Mouse (Mus musculus) monocyte, adult 5-6 weeks (primary cell): ENCODE measurements around the gene Top1. TPM values are rescaled to one million over a fixed set of nuclear protein-coding genes. Genes with fewer than 3 reads are reported as not detected.

Source experiments
- ATAC-seq: fragments of 153-309, 156-312 bp; replicated peaks from 2 replicates; pipeline ENCODE4 v1.8.0; 2017; ENCODE audit warnings: mild to moderate bottlenecking; ENCODE audit not compliant: low TSS enrichment, insufficient number of reproducible peaks, severe bottlenecking, poor library complexity, low FRiP score
- total RNA-seq: library from RNA; stranded (forward); fragments of 200-1000, 200-491, 200-594 nt; gene quantifications from 3 replicates; pipeline ENCODE4 v1.2.3, GENCODE M21; 2017

Top1 gene
- 127 to 181 TPM (median 138 TPM) in 3 replicates for total RNA-seq

GRCm38 (mm10) chr2:160645614-160646137 lies at the start of gene Top1:
Top1 (plus strand) TSS chr2:160645888.
- ATAC-seq = peak; percentile 99

GRCm38 (mm10) chr2:160597582-160598281 lies 48.0 kb upstream of the Top1 start:
- peak; percentile 76; the same call in 1 of the 2 replicates for ATAC-seq

- peak; percentile 47; the same call in 1 of the 2 replicates for ATAC-seq
Observed at GRCm38 (mm10) chr2:160601805-160602204, 43.9 kb upstream of the Top1 start.

- 0 out of 2 replicates have a peak, but pooled peaks have one; percentile 18 for ATAC-seq
Observed at GRCm38 (mm10) chr2:160603154-160603933, 42.3 kb upstream of the Top1 start.

- no peak for ATAC-seq
Observed at GRCm38 (mm10) chr2:160610012-160610411, 35.7 kb upstream of the Top1 start.

GRCm38 (mm10) chr2:160613186-160613919 lies 32.3 kb upstream of the Top1 start:
- ATAC-seq = no peak

- ATAC-seq = no peak
Observed at GRCm38 (mm10) chr2:160617741-160618140, 27.9 kb upstream of the Top1 start.

- no peak for ATAC-seq
Observed at GRCm38 (mm10) chr2:160618619-160619220, 27.0 kb upstream of the Top1 start.

GRCm38 (mm10) chr2:160619300-160619699 lies 26.4 kb upstream of the Top1 start:
- ATAC-seq = no peak

- ATAC-seq = no peak
Observed at GRCm38 (mm10) chr2:160619831-160620230, 25.9 kb upstream of the Top1 start.

- no peak for ATAC-seq
Observed at GRCm38 (mm10) chr2:160620279-160620963, 25.3 kb upstream of the Top1 start.

GRCm38 (mm10) chr2:160621001-160621448 lies 24.7 kb upstream of the Top1 start:
- ATAC-seq = no peak

- ATAC-seq = no peak
Observed at GRCm38 (mm10) chr2:160621661-160622211, 24.0 kb upstream of the Top1 start.

- no peak for ATAC-seq
Observed at GRCm38 (mm10) chr2:160622646-160623045, 23.0 kb upstream of the Top1 start.

- ATAC-seq = no peak
Observed at GRCm38 (mm10) chr2:160623745-160624144, 21.9 kb upstream of the Top1 start.

GRCm38 (mm10) chr2:160627207-160628025 lies 18.3 kb upstream of the Top1 start:
- ATAC-seq = peak; percentile 76

- no peak for ATAC-seq
Observed at GRCm38 (mm10) chr2:160628055-160628454, 17.6 kb upstream of the Top1 start.
